Mouse (Mus musculus) bone marrow, adult 2 months (tissue): Measurements from ENCODE around the gene Cpsf4l.

ENCODE experiments used
- CTCF ChIP-seq: fragments of 200-500 bp; IDR thresholded peaks from 2 replicates; pipeline ENCODE4 v1.5.1; 2011; ENCODE audit warnings: low read length, control low read depth; ENCODE audit not compliant: control insufficient read depth, insufficient read depth
- POLR2A ChIP-seq: fragments of 200-500 bp; IDR thresholded peaks from 2 replicates; pipeline ENCODE4 v1.6.1; 2011; ENCODE audit warnings: low read depth, mild to moderate bottlenecking, control low read depth, low read length, borderline replicate concordance; ENCODE audit not compliant: control insufficient read depth

DNA sequence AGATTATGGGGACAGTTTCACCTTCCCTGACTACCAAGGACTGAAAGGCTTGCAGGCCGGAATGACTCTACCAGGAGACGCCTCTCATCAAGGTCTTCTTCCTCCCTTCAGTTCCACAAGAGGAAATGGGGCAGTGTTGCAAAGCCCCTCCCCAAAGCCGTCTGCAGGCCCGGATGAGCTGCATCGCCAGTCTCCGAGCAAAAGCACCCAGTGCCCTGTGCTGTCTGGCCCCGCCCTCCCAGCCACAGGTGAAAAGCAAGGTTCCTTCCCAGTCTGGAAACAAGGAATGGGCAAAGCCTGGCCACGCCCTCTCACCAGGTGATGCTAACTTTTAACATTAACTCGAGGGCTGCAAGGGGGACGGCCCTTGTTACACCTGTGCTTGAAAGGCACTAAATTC lies 43.2 kb downstream of the Cpsf4l start:
- TF ChIP-seq CTCF (no peak), POLR2A (no peak)
